Mouse (Mus musculus) midbrain, postnatal 0 days (tissue): ENCODE measurements at regions not wholly inside any gene's neighbourhood (a gene's known extent, or its start where the extent isn't known, plus 50 kb on each side); places are given as distances from the start of the nearest gene placed in this dataset.

Source experiments
- ATAC-seq: fragments of 200-750 bp; cut with Nextera tagmentation; 2 replicates; pipeline ENCODE4 v1.8.0; 2017; ENCODE audit warnings: moderate number of reproducible peaks, mild to moderate bottlenecking, moderate TSS enrichment, moderate library complexity; ENCODE audit not compliant: low FRiP score
- DNase-seq: peaks from one replicate; pipeline ENCODE4 v3.0.0-alpha.2; 2015; ENCODE audit warnings: low spot score
- H3K27ac ChIP-seq: fragments of 300-500 bp; sonication (generic); 2 replicates; pipeline ENCODE4 v1.5.1; 2014; ENCODE audit warnings: low read depth, mild to moderate bottlenecking, low read length, mixed read lengths
- H3K27me3 ChIP-seq: fragments of 300-500 bp; sonication (generic); 2 replicates; pipeline ENCODE4 v1.6.1; 2014; ENCODE audit warnings: low read length, control low read depth, mixed read lengths; ENCODE audit not compliant: insufficient read depth
- H3K36me3 ChIP-seq: fragments of 300-500 bp; sonication (generic); 2 replicates; pipeline ENCODE4 v1.6.1; 2014; ENCODE audit warnings: low read length, control low read depth, mixed read lengths; ENCODE audit not compliant: insufficient read depth
- H3K4me1 ChIP-seq: fragments of 300-500 bp; sonication (generic); 2 replicates; pipeline ENCODE4 v1.6.1; 2014; ENCODE audit warnings: mild to moderate bottlenecking, control low read depth, antibody characterized with exemption, low read length, mixed read lengths; ENCODE audit not compliant: insufficient read depth
- H3K4me2 ChIP-seq: fragments of 300-500 bp; sonication (generic); 2 replicates; pipeline ENCODE4 v1.6.1; 2014; ENCODE audit warnings: low read depth, mild to moderate bottlenecking, low read length, mixed read lengths; ENCODE audit not compliant: poor library complexity, severe bottlenecking
- H3K4me3 ChIP-seq: fragments of 300-500 bp; sonication (generic); 2 replicates; pipeline ENCODE4 v1.5.1; 2014; ENCODE audit warnings: low read depth, mild to moderate bottlenecking, low read length, moderate library complexity
- H3K9ac ChIP-seq: fragments of 300-500 bp; sonication (generic); replicated peaks from 2 replicates; pipeline ENCODE4 v1.6.1; 2014; ENCODE audit warnings: mild to moderate bottlenecking, low read length, moderate library complexity, mixed read lengths; ENCODE audit not compliant: poor library complexity, severe bottlenecking
- H3K9me3 ChIP-seq: fragments of 300-500 bp; sonication (generic); 2 replicates; pipeline ENCODE4 v1.6.1; 2016; ENCODE audit warnings: low read length, control low read depth
- CTCF ChIP-seq: IDR thresholded peaks from 2 replicates; pipeline ENCODE4 v1.5.1; 2016; ENCODE audit warnings: antibody characterized with exemption, mild to moderate bottlenecking
- WGBS: fragments of 180-500 bp; shearing (Covaris S2); extraction: QIAGEN DNeasy Blood & Tissue Kit; methylation state at CpG from one replicate; pipeline ENCODE4 v1.1.7; 2014; 5-methylcytosine and 5-hydroxymethylcytosine counted together

DNA sequence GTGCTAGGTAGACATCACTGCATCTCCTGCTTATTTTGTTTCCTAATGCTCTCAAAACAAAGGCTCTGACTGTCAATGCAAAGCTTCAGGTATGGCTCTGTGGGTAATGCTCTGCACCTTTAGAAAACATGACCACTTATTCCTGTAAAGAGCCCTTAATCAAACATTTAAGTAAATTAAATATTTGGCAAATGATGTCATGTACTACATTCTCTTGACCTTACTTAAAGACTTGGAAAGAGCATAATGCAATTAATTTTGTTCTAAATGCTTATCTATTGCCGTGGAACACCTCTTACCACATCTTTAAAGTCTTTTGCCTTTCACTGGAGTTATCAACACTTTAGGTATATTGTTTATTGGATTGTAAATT, 70.1 kb upstream of the Palmd start:
- Histone ChIP-seq H3K9me3 (no peaks in the 10 kb centered on the region), H3K27ac (no peak overlapping the region), H3K4me1 (no peaks in the 10 kb centered on the region), H3K4me2 (no peak overlapping the region), H3K27me3 (no peaks in the 10 kb centered on the region), H3K4me3 (no peak overlapping the region), H3K9ac (no peak overlapping the region), H3K36me3 (no peaks in the 10 kb centered on the region)
- ATAC-seq = no peak
- 85% methylated on average over 1 of the region's 1 CpGs for WGBS
- no peak for DNase-seq
- TF ChIP-seq CTCF = no peak

DNA sequence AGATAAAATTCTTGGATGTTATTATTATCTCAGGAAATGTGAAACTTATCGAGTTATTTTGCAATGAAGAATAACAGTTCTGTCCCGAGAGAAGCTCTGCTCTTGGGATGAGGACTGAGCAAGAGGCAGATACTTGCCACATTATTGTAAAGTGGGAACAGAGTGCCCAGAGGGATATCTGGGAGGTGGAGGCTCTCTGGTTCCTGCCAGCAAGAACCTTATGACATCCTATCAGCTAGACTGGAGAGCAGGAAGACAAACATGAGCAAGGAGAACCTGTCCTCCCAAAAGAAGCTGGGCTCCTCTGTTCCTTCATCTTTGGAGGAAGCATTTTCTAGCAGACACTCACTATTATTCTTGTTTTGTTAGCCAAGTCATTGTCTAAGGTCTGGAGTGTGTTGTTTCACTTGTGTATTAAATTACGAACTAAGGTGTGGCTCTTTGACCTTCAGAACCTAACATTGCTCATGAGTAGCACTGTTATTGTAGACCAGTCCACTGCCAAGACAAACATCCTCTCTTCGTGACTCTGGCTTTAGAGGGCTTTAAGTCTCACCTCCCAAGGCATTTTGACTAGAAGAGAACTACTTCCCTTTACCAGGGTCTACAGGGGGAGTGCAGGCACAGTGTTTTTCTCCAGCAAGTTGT, 69.6 kb upstream of the Palmd start:
- 77% methylated on average over 4 of the region's 4 CpGs for WGBS
- no peak for TF ChIP-seq CTCF
- ATAC-seq = no peak

More for the DNA sequence above, 69.6 kb upstream of the Palmd start:
- H3K4me2 ChIP-seq = no peak overlapping the region
- DNase-seq = peak; percentile 5
- H3K27me3 ChIP-seq = no peaks in the 10 kb centered on the region
- H3K4me1 ChIP-seq = no peaks in the 10 kb centered on the region
- no peak overlapping the region for H3K4me3 ChIP-seq
- H3K9me3 ChIP-seq = no peaks in the 10 kb centered on the region
- no peaks in the 10 kb centered on the region for H3K36me3 ChIP-seq
- no peak overlapping the region for H3K9ac ChIP-seq
- no peak overlapping the region for H3K27ac ChIP-seq
